Mouse (Mus musculus) layer of hippocampus, postnatal 14 days (tissue): ENCODE data around the gene Gm21974. TPM values are rescaled to one million over a fixed set of nuclear protein-coding genes. Genes with fewer than 3 reads are reported as not detected.
A peak's percentile ranks its signal among the peaks of the same experiment; 100 is the strongest.
"Not testable (repeated sequence)": the region's sequence is repeated elsewhere in the genome, so short reads cannot be mapped to it uniquely, and the experiment has no call there.

Source experiments
- DNase-seq, 2 experiments: peaks; one replicate each; pipeline ENCODE4 v3.0.0; 2021 to 2022; ENCODE audit warnings: low spot score in 2 of 2, mixed read lengths in 1 of 2
- total RNA-seq, 2 experiments: library from RNA; stranded (reverse); gene quantifications; 2 replicates each; pipeline ENCODE4 v1.2.3; 2021

The Gm21974 gene
- total RNA-seq, 2 experiments from 2014 or later, result not detected

- no peak for DNase-seq
Measured at GRCm38 (mm10) chr7:127918203-127918602, 22.9 kb upstream of the Gm21974 start.

GRCm38 (mm10) chr7:127915293-127915692 lies 20.0 kb upstream of the Gm21974 start:
- DNase-seq, result no peak

GRCm38 (mm10) chr7:127912938-127913337 lies 17.7 kb upstream of the Gm21974 start:
- DNase-seq, result no peak

- peak; percentile 80 to 89 for DNase-seq
Measured at GRCm38 (mm10) chr7:127912190-127912871, 17.1 kb upstream of the Gm21974 start, which contains the start of gene Kat8. TSS of gene Kat8 (plus strand) at chr7:127912516.

GRCm38 (mm10) chr7:127908656-127909055 lies 13.4 kb upstream of the Gm21974 start:
- DNase-seq, result no peak

- DNase-seq, result no peak
Measured at GRCm38 (mm10) chr7:127907939-127908338, 12.7 kb upstream of the Gm21974 start.

GRCm38 (mm10) chr7:127903971-127904796 lies 8.9 kb upstream of the Gm21974 start, which contains the start of gene Bckdk:
TSS of gene Bckdk (plus strand) at chr7:127904082.
- peak; percentile 77 to 78 for DNase-seq

- no peak for DNase-seq
Measured at GRCm38 (mm10) chr7:127901772-127902171, 6.5 kb upstream of the Gm21974 start.

- DNase-seq, result no peak
Measured at GRCm38 (mm10) chr7:127899997-127900396, 4.7 kb upstream of the Gm21974 start.

GRCm38 (mm10) chr7:127898179-127898956 lies 3.1 kb upstream of the Gm21974 start:
- no peak for DNase-seq

- DNase-seq, result no peak
Measured at GRCm38 (mm10) chr7:127897542-127897941, 2.3 kb upstream of the Gm21974 start.

GRCm38 (mm10) chr7:127896384-127896783 lies 1.1 kb upstream of the Gm21974 start:
- DNase-seq, result peak in 1 of 2 experiments; percentile 57

GRCm38 (mm10) chr7:127895891-127896290 lies 637 bp upstream of the Gm21974 start:
- DNase-seq, result not testable (repeated sequence)

- no peak for DNase-seq
Measured at GRCm38 (mm10) chr7:127894480-127894879, 774 bp downstream of the Gm21974 start.

- no peak for DNase-seq
Measured at GRCm38 (mm10) chr7:127890798-127891197, 4.5 kb downstream of the Gm21974 start, which contains the start of gene Prss53. TSS of gene Prss53 (minus strand) at chr7:127890970.

GRCm38 (mm10) chr7:127888821-127889220 lies 6.4 kb downstream of the Gm21974 start:
- DNase-seq, result no peak

- no peak for DNase-seq
Measured at GRCm38 (mm10) chr7:127887781-127888180, 7.5 kb downstream of the Gm21974 start.

GRCm38 (mm10) chr7:127887191-127887590 lies 8.1 kb downstream of the Gm21974 start:
- DNase-seq, result no peak

- no peak for DNase-seq
Measured at GRCm38 (mm10) chr7:127886551-127886950, 8.7 kb downstream of the Gm21974 start.

GRCm38 (mm10) chr7:127885951-127886350 lies 9.3 kb downstream of the Gm21974 start:
- DNase-seq, result no peak

- DNase-seq, result no peak
Measured at GRCm38 (mm10) chr7:127880431-127880830, 14.8 kb downstream of the Gm21974 start.
